Mouse (Mus musculus) heart, adult 11 months (tissue): Measurements from ENCODE around the gene B230118H07Rik.

Experiments
- DNase-seq: peaks from one replicate; pipeline ENCODE4 v3.0.0; 2022

B230118H07Rik gene

DNA sequence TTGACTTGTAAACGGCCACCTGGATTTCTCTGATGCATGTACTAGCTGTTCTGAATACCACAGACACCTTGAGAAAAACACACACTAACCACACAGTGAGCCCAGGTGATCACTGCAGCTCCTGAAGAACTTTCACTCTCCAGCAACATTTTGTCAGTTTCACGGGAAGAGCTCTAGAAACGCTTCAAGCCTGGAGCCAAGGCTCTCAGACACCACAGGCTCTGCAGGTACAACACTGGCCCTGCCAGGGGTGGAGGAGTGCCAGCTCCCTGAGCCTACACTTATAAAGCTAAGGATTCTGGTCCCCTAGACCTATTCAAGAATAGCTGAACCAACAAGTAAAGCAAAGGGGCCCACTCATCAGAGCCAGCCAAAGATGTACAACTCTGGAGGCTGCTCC lies 67.9 kb downstream of the B230118H07Rik start:
- peak; percentile 80 for DNase-seq

DNA sequence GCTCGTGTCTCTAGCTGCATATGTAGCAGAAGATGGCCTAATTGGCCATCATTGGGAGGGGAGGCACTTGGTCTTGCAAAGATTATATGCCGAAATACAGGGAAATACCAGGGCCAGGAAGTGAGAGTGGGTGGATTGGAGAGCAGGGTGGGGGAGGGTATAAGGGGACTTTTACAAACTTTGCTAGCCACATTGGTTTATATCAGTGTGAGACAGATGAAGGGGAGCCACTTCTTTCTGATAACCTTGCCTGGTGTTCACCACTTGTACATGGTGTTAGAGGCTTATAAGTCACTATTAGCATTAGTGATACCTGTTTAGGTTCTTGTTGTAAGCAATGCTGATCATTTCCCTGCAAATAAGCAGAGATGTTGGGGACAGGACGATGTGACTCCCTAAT lies 68.4 kb downstream of the B230118H07Rik start:
- peak; percentile 39 for DNase-seq

DNA sequence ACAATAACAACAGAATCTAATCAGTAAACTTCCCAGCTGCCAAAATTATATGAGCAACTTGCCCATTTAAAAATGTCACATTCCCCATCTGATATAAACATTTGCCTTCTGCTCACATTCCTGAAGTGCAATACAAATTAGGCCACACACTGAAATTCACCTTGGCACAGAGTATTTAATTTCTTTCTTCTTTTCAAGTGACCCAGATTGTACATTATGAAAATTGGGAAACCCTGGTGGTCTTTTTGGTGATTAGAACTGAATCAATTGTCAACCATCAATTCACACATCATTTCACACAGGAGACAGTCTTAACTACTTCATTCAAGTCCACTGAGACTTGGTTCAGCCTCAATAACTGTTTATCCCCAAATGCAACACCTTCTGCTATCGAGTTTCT lies 68.9 kb downstream of the B230118H07Rik start:
- no peak for DNase-seq

DNA sequence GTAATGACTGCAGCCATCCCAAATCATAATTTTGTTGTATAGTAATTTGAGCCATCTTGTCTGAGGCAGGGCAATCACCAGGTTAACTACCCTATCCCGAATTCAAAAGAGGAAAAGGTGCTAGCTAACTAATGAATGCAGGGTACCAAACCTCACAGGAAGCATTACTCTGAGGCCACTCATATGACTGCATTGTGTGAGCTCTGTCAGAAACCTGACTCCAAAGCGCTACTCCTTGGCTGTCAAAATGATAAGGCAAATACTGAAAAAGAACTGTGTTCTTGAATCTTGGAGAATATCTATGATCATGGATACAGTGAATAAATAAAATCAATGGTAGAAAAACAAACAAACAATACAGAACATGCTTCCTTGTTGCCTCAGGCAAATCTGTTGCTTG lies 69.3 kb downstream of the B230118H07Rik start:
- peak; percentile 21 for DNase-seq

DNA sequence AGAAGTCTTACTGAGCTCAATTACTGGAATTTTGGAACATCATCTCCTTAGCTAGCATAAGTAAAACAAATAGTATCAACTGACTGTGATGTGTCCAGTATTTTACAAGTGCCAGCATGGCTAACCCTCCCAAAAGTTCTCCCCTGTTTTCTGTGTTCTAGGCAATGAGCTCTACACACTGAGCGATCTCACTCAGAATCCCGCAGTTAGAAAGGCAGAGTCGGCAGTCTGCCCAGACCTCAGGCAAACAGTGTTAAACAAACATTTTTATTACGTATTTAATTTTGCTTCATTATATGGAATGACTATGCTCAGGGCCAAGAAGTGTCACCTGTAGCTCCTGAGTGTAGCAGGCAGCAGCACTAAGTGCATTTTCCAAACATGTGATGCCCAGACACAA lies 72.1 kb downstream of the B230118H07Rik start:
- peak; percentile 52 for DNase-seq

DNA sequence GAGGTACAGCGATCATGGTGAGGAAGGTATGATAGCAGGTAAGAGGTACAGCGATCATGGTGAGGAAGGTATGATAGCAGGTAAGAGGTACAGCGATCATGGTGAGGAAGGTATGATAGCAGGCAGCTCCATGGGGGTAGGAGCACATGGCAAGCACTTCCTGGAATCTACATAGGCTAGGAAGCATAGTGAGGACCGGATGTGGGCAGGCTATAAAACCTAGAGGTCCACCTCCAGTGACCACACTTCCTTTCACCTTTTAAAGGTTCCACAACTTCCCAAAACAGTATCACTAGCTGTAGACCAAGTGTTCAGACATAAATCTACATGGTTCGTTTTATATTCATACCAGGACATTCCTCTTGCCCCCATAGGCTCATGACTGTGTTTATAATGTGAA lies 80.1 kb downstream of the B230118H07Rik start:
- peak; percentile 30 for DNase-seq

DNA sequence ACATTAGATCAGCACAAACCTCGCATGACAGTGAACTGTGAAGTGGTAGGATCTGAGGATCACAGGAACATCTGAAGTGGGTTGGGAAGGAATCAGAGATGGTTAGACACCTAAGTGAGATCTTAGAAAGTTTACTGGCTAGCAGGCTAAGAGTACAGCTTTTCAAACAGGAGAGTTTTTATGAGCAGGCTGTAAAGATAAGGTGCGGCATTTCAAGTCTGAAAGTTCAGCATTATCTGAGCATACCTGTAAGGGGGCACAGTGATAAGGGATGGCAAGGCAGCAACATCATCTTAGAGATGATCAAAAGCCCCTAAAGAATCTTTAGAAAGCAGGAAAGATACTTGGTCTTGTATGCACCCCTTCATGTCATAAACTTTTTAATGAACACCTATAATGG lies 81.8 kb downstream of the B230118H07Rik start:
- no peak for DNase-seq

DNA sequence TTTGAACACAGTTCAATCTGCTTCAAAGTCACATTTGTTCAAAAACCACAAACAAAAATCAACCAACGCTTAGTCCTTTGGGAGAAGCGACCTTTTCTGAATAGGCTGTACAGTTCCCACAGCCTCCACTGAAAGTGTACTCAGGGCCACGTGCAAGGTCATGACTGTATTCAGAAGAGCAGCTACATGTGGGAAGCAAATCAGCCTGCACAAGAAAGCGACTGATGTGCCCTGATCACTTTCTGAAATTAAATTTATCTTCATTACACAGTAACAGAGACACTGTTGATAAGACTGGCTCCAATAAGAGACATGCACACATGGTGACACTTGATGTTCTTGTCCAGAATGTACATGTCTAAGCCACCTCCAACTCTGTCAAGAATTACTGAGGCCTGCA lies 85.6 kb downstream of the B230118H07Rik start:
- peak; percentile 66 for DNase-seq

DNA sequence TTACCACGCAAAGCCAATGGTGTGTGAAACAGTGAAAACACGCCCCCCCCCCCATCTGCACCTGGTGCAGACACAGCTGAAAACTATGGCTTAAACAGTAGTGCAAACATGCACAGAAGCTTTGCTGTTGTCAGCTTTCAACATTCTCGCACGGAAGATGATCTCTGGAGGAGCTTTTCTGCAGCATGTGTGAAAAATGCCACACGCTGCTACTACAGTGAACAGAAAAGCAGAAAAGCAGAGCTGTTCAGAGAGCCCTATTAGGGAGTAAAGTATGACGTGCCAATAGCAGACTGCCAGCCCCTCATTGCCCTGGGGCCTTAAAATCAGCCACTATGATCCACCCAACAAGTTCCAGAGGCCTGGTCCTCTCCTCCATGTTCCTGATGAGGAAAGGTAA lies 86.1 kb downstream of the B230118H07Rik start:
- peak; percentile 72 for DNase-seq

DNA sequence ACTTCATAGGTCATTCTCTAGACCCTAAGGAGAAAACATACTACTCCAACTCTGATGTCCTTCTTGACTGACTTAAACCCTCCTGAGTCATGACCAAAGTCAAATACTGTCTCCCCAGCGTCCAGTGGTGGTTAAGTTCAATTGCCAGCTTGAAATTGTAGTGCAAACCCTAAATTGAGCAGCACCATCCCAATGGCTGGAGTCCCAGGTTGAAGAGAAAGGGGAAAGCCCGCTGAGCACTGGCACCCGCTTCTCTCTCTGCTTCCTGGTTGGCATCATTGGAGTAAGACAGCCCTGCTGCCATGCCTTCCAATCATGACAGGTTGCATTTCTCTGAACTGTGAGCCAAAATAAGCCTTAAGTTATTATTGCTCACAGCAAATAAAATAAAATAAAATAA lies 89.9 kb downstream of the B230118H07Rik start:
- DNase-seq = peak; percentile 72

DNA sequence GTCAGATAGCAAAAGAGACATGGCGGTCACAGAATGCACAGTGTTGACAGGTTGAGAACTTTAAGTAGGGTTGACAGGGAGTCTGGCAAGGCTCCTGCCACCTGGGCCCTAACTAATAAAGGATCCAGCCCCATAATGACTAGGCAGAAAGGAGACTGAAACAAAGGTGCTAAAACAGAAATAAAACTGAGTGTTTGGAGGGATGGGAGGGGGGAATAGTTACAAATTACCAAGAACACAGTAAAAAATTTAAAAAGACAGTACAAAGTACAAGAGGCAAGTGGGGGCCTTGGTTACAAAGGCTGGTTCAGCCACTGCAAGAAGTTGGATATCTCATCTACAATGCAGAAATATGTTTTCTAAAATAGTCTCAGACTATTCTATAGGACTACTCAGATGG lies 93.4 kb downstream of the B230118H07Rik start:
- DNase-seq = peak; percentile 40

DNA sequence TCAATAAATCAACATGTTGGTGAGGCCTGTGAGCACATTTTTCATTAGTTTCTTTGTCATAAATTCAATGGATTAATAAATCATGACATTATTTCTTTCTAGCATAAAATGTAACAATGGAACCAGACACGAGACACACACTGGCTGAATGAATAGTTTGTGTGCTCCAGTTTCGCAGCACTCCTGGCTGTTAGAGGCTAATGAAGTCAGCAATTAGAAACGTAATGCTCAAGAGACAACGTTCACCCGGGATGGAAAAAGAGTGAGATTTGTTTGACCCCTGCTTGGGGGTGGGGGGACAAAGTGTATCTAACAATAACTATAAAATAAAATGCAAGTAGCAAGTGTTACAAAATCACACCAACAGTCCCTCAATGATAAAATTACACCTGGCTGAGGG lies 95.5 kb downstream of the B230118H07Rik start:
- no peak for DNase-seq

DNA sequence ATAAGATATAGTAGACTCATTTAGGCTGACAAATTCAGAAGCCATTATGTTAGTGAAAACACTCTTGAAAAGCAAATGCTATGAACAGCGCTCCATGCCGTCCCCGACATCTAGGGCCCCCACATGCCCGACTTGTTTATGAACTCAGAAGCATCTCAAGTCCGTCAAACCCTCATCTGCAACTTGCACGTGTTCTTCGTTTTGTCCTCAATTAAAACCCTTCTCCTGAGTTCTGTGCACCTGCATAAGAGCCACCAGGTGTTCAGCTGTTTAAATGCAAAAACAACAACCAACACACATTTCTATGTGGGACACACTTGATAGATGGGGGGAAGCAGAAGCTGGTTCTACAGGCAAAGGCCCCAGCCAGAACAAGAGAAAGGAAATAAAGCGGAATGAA lies 97.0 kb downstream of the B230118H07Rik start:
- peak; percentile 19 for DNase-seq

DNA sequence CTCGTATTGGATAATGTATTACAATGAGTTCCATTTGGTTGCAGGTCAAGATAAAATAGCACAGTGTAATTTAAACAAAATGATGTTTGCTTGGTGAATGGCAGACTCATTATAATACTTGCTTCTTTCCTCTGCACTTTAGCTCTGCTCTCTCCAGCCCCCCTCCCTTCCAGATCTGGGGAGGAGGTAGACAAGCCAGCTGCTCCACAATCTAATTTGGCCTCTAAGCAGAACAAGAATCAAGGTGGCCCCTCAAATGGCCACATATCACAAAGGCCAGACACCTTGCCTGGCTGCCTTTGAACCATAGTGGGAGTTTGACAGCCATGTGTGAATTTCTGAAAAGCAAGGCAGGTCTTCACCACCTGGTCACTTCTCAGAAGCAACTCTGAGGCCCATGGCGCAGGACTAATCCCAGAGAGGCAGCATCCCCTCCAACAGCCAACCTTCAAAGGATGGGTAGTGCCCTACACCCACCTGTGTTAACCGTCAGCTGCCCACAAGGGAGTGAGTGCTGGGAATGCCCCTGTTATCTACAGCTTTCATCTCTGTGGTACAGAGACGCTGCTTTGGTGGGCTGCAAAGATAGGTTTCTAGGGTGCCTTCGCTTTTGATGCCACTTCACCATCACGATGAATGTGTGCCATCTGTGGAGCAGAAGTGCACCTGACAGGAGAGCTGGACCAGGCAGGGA lies 98.2 kb downstream of the B230118H07Rik start:
- peak; percentile 77 for DNase-seq

DNA sequence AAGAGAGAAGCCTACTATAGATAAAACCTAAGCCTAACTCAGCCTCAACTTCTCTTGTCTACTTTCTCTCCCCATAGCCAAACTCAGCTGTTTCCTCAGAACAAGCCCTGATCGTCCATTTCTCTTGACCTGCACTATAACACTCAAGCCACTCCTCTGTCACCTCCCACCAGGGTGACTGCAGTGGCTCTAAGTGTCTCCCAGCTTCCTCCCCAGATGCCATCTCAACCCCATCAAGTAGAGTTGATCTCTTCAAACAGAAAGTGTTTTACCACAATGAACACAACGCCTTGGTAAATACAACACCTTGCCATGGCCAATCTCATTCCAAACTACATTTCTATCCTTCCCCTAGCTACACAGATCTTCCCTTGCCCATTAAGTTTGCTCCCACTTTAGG lies 99.2 kb downstream of the B230118H07Rik start:
- DNase-seq = peak; percentile 24

DNA sequence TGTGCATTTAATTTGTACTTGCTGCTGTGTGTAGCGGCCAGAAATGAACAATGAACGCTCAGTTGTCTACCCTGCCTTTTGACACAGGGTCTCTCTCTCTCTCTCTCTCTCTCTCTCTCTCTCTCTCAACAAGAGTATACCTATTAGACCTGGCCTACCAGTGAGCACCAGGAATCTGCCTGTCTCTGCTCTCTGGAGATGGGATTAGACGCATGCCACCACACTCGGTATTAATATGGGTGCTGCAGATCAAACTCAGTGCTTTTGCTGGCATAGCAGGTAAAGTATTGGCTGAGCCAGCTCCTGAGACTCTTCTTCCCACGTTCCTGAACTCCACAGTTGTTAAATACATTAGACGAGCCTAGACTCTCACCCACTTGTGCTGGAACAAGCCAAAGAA lies 100.5 kb downstream of the B230118H07Rik start:
- DNase-seq = peak; percentile 55

DNA sequence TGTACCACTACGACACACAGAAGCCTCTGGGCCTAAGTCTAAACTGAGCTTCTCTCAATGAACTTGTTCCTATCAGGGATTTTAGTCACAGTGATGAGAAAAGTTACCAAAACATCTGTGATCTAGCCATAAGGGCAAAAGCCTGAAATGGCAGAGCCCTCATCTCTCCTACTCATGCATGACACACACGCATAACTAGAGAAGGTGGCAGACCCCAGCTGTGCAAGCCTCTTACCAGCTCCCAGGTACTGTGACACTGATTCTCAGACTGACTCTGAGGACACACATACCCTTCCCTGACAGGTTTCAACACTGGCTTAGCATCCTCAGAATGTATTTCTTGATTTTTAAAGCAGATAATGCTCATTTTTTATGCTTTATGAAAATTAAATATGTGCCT lies 103.7 kb downstream of the B230118H07Rik start:
- peak; percentile 55 for DNase-seq

DNA sequence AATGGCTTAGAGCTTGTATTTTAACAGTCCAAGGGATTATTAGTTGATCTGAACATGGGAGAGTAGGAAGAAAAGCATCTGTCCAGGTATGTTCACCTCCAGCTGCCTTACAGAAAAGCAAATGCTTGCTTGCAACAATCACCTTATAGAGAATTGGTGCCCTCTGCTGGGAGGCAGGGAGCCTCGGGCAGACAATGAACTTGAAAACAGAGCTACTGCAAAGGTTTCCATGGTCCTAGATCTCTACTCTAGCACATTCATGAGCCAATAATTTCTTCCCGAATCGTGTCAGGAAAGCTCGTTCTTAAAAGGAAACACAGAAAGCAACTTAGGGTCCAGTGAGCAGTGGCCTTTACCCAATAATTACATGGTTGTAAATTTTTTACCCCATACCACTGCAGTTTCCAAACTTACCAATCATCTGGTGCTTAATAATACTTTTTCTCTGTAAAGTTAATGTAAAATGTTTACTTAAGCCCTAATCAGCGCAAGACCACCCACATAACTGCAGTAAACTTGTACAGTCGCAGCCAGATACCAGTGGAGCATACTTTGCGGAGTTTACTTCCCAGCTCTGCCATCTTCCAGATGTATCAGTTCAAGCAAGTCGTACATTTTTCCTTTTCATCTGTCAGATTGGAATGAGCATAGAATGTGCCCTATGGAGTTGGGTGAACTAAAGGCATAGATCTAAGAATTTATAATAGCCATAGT lies 105.5 kb downstream of the B230118H07Rik start:
- DNase-seq = peak; percentile 8

DNA sequence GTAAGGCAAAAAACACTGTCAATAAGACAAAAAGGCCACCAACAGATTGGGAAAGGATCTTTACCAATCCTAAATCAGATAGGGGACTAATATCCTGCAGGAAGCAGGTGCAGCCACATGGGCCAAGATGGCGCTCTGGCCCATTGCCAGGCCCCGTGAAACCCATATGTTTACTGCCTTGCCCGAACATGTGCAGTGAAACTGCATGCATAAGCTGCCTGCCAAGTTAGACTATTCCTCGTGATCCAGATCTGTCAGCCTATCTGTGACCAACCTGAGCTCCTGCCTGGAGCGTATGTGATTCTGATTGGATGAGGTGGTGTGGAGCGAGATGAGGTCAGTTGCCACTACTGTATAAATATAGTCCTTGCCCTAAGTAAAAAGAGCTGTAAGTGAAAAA lies 112.4 kb downstream of the B230118H07Rik start:
- peak; percentile 19 for DNase-seq

DNA sequence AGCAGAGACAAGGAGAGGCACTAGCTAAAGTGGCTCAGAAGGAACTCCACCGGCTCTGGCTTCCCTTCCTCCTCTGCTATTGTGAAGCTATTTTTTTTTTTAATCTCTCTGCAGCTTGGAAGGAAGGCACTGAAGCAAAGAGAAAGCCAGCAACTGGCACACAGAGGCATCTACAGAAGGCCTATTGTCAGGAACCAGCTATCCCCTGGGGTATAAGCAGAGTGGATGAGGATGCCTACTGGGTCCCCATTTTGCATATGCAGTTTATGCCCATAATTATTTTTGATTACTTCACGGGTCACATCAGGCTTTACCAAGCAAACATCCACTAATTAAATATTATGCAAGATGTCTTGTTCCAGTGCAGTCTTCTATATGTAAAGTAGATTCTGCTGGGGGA lies 115.6 kb downstream of the B230118H07Rik start:
- DNase-seq = peak; percentile 1

DNA sequence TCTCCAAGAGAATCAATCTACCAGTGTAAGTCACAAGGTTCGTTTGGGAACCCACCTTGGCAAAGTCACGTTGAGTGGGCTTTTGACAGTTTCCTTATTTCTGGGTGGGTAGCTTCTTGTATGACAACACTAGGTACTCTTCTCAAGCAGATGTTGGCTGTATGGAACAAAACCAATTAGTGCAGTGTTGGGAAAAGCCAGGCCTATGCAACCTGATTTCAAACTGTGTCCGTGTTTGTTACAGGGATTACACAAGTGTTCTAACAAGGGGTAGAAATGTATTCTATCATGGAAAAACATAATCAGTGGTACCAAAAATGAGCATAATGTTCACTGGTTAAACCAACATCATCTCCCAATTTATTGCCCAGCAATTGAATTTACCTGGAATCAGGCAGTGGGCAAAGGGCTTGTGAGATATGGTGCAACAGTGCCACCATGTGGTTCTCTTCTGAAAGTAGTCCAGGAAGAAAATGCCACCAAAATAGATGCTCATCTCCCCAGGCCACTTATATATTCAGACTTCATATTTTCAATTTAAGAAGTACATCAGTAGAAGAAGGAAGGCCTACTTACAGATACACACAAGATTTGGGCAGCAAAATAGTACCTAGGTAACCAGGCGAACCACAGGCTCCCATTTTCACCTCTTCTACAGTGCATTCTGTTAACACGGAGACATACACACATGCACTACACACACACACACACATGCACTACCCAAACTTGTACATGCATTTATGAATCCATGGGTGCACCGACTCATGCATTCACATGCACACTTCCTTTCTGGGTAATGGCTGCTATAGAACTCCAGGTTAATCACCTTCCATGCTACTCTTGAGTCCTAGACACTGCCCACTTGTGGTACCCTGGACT lies 123.6 kb downstream of the B230118H07Rik start:
- DNase-seq = no peak

DNA sequence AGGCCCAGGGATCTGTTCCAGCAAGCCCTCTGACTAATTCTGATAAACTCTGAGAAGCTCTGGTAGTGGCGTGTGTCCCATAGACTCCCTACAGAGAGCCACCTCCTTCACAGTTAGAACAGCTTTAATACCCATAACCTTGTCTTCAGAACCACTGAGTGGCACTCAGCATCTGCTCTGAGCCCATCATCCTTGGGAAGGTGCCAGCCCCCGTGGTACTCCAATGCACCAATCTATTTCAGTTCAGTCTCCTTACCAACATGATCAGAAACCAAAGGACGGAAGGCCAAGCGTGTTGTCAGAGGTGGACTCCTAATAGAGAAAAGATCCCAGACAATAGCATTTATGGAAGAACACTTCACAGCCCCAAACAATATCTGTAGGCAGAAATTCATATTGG lies 124.2 kb downstream of the B230118H07Rik start:
- no peak for DNase-seq

DNA sequence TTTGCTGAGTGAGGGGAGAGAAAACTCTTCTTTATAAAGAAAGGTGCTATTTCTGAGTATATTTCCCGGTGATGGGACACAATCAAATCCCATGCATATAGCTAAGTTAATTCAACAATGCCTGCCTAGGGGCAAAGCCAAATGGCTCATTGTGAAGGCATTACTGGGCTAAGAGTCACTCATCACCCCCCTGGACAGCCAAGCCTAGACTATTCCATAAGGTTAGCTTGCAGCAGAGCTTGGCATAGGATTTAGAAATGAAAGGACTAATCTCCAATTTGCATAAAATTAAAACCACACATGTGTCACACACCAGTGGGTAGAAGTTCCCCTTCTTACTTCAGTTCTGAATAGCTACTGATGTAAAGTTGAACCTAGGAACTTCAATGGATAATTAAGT lies 128.8 kb downstream of the B230118H07Rik start:
- DNase-seq = peak; percentile 33

DNA sequence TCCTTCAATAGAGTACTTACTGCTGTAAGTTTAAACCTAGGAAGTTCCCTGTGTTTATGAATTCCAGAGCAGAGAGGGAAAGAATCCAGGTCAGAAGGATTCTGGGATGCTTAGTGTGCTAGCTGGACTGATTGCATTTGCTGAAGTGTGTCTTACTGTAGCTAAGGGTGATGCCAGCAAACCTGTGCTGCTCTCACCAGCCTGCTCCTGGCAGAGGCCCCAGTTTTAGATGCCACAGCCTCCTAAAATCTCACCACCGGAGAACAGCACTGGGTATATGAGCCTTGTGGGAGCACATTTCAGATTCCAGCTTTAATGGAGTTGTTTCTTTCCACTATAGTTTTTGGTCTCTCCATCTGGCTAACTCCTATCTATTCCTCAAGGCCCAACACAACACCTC lies 129.4 kb downstream of the B230118H07Rik start:
- DNase-seq = peak; percentile 18
